Mouse (Mus musculus) stomach, postnatal 0 days (tissue): ENCODE data around the gene Tmco1. TPM values are rescaled to one million over a fixed set of nuclear protein-coding genes. Genes with fewer than 3 reads are reported as not detected.
"Not testable (repeated sequence)": the region's sequence is repeated elsewhere in the genome, so short reads cannot be mapped to it uniquely, and the experiment has no call there.

Source experiments
- ATAC-seq: fragments of 200-750 bp; cut with Nextera tagmentation; 2 replicates; pipeline ENCODE4 v1.8.0; 2017; ENCODE audit not compliant: low FRiP score, low TSS enrichment
- DNase-seq: peaks from one replicate; pipeline ENCODE4 v3.0.0-alpha.2; 2016; ENCODE audit warnings: low spot score
- H3K27ac ChIP-seq: fragments of 300-500 bp; sonication (generic); replicated peaks from 2 replicates; pipeline ENCODE4 v1.5.1; 2014; ENCODE audit warnings: mild to moderate bottlenecking, control low read depth
- H3K27me3 ChIP-seq: fragments of 300-500 bp; sonication (generic); 2 replicates; pipeline ENCODE4 v1.6.1; 2014; ENCODE audit warnings: low read length; ENCODE audit not compliant: control insufficient read depth, insufficient read depth
- H3K36me3 ChIP-seq: fragments of 300-500 bp; sonication (generic); 2 replicates; pipeline ENCODE4 v1.6.1; 2014; ENCODE audit warnings: low read length, mixed read lengths; ENCODE audit not compliant: control insufficient read depth, insufficient read depth
- H3K4me1 ChIP-seq: fragments of 300-500 bp; sonication (generic); replicated peaks from 2 replicates; pipeline ENCODE4 v1.6.1; 2014; ENCODE audit warnings: antibody characterized with exemption; ENCODE audit not compliant: control insufficient read depth, insufficient read depth
- H3K4me2 ChIP-seq: fragments of 300-500 bp; sonication (generic); replicated peaks from 2 replicates; pipeline ENCODE4 v1.6.1; 2014; ENCODE audit warnings: low read depth, mild to moderate bottlenecking, control low read depth, moderate library complexity
- H3K4me3 ChIP-seq: fragments of 300-500 bp; sonication (generic); 2 replicates; pipeline ENCODE4 v1.5.1; 2014; ENCODE audit warnings: low read depth, low read length, control low read depth
- H3K9ac ChIP-seq: fragments of 300-500 bp; sonication (generic); 2 replicates; pipeline ENCODE4 v1.6.1; 2014; ENCODE audit warnings: mild to moderate bottlenecking, low read length, control low read depth, mixed read lengths
- H3K9me3 ChIP-seq: fragments of 300-500 bp; sonication (generic); 2 replicates; pipeline ENCODE4 v1.6.1; 2016; ENCODE audit warnings: low read length; ENCODE audit not compliant: control insufficient read depth
- CTCF ChIP-seq: IDR thresholded peaks from 2 replicates; pipeline ENCODE4 v1.5.1; 2016; ENCODE audit warnings: antibody characterized with exemption, low read depth, mild to moderate bottlenecking, moderate library complexity
- EP300 ChIP-seq: optimal IDR thresholded peaks from 2 replicates; pipeline ENCODE3; 2016; ENCODE audit warnings: antibody characterized with exemption
- WGBS: fragments of 180-500 bp; shearing (Covaris S2); extraction: QIAGEN DNeasy Blood & Tissue Kit; methylation state at CpG from one replicate; pipeline ENCODE4 v1.1.7; 2014; 5-methylcytosine and 5-hydroxymethylcytosine counted together
- polyA plus RNA-seq: library from polyadenylated mRNA; unstranded; fragments of >200 nt; fragmentation: Nextera tagmentation; extraction: Ambion mirVana; gene quantifications from 2 replicates; pipeline ENCODE4 v1.2.1, GENCODE M21; 2015

Gene Tmco1
- polyA plus RNA-seq, 1 experiment from 2014 or later, result 77.2 TPM

- H3K4me2 ChIP-seq, result no peak overlapping the region
- H3K9ac ChIP-seq, result no peak overlapping the region
- no peaks in the 10 kb centered on the region for H3K27me3 ChIP-seq
- H3K27ac ChIP-seq, result no peak overlapping the region
- no peak for ATAC-seq
- no peaks in the 10 kb centered on the region for H3K9me3 ChIP-seq
- no peaks in the 10 kb centered on the region for H3K4me1 ChIP-seq
- TF ChIP-seq EP300, result no peak
- no peak for TF ChIP-seq CTCF
- H3K36me3 ChIP-seq, result no peaks in the 10 kb centered on the region
- H3K4me3 ChIP-seq, result no peak overlapping the region
- 94% methylated on average over 3 of the region's 3 CpGs for WGBS
- no peak for DNase-seq
Measured at GRCm38 (mm10) chr1:167340910-167341528, 32.8 kb downstream of the Tmco1 start.

- H3K36me3 ChIP-seq, result no peaks in the 10 kb centered on the region
- H3K4me3 ChIP-seq, result no peak overlapping the region
- no peak overlapping the region for H3K9ac ChIP-seq
- no peak overlapping the region for H3K4me2 ChIP-seq
- H3K4me1 ChIP-seq, result no peaks in the 10 kb centered on the region
- TF ChIP-seq EP300 (no peak), CTCF (no peak)
- no peaks in the 10 kb centered on the region for H3K9me3 ChIP-seq
- 83% methylated on average over 9 of the region's 10 CpGs for WGBS
- ATAC-seq (no peak), DNase-seq (no peak)
- H3K27me3 ChIP-seq, result no peaks in the 10 kb centered on the region
- H3K27ac ChIP-seq, result no peak overlapping the region
Measured at GRCm38 (mm10) chr1:167342831-167343230, 34.7 kb downstream of the Tmco1 start.

- WGBS, result 86% methylated on average over 10 of the region's 10 CpGs
- not testable (repeated sequence) for H3K27me3 ChIP-seq, ATAC-seq
Measured at GRCm38 (mm10) chr1:167345994-167346520, 37.9 kb downstream of the Tmco1 start.

GRCm38 (mm10) chr1:167349206-167349605, 41.0 kb downstream of the Tmco1 start:
- not testable (repeated sequence) for H3K9me3 ChIP-seq, DNase-seq, H3K9ac ChIP-seq, H3K4me3 ChIP-seq, H3K27ac ChIP-seq, H3K27me3 ChIP-seq, H3K4me1 ChIP-seq, ATAC-seq, H3K36me3 ChIP-seq
- peak overlapping the region; percentile 90; the same call in 1 of the 2 replicates for H3K4me2 ChIP-seq
- 0 out of 2 replicates have a peak, but pooled peaks have one; percentile 10 for TF ChIP-seq CTCF
- WGBS, result 61% methylated on average over 3 of the region's 3 CpGs

More at GRCm38 (mm10) chr1:167345994-167346520, 37.9 kb downstream of the Tmco1 start:
- H3K36me3 ChIP-seq, DNase-seq, H3K9me3 ChIP-seq, H3K4me3 ChIP-seq, H3K4me2 ChIP-seq, H3K9ac ChIP-seq, H3K27ac ChIP-seq, H3K4me1 ChIP-seq: not testable (repeated sequence)

GRCm38 (mm10) chr1:167349815-167350596, 41.8 kb downstream of the Tmco1 start, which contains the start of gene Aldh9a1:
TSS of gene Aldh9a1 (plus strand) at chr1:167349991.
- ATAC-seq (peak; percentile 98), DNase-seq (peak; percentile 94)
- Histone ChIP-seq H3K9ac (peak within 1 kb of the TSS; percentile 76), H3K36me3 (peaks cover under 1% of the 10 kb centered on the region; the same call in 1 of the 2 replicates), H3K9me3 (no peaks in the 10 kb centered on the region), H3K4me3 (peak within 1 kb of the TSS; percentile 60), H3K27ac (peak within 1 kb of the TSS; percentile 93), H3K4me2 (peak within 1 kb of the TSS; percentile 90), H3K4me1 (no peaks in the 10 kb centered on the region), H3K27me3 (no peaks in the 10 kb centered on the region)
- under 1% methylated on average over 53 of the region's 55 CpGs for WGBS
- TF ChIP-seq CTCF (no peak), EP300 (no peak)
